ENCODE assay signal across 19 mouse cellular contexts in genomic region chr6:28895726-28896125, GRCm38 (mm10).
A peak's percentile ranks its signal among the peaks of the same experiment; 100 is the strongest.
DNase-seq lines count a peak whose midpoint lies in the region; ATAC-seq and TF ChIP-seq lines count a peak whose summit lies in the region.
"Had no signal": no experiment of that assay in that cellular context is flagged by ENCODE, and none has a peak within 500 bp of the region (broad histone marks: within the 10 kb centered on the region; RNA-seq: fewer than 3 reads in every experiment).

No protein-coding gene starts in this region.

- H3K9ac ChIP-seq in hindbrain, embryonic 14.5 days = no peak overlapping the region
- H3K9ac ChIP-seq: heart, embryonic 15.5 days; hindbrain, embryonic 12.5 days had no signal

- H3K36me3 ChIP-seq in hindbrain, embryonic 10.5 days = peaks cover 4% of the 10 kb centered on the region
- no peaks in the 10 kb centered on the region for H3K36me3 ChIP-seq in hindbrain, embryonic 14.5 days (replicated peaks; ENCODE audit: control insufficient read depth, insufficient read depth)
- H3K36me3 ChIP-seq: hindbrain, embryonic 12.5 days had no signal

- no peaks in the 10 kb centered on the region for H3K9me3 ChIP-seq in hindbrain, embryonic 10.5 days
- H3K9me3 ChIP-seq in hindbrain, embryonic 14.5 days (ENCODE audit: control insufficient read depth, low read length) = no peaks in the 10 kb centered on the region
- H3K9me3 ChIP-seq: heart, embryonic 15.5 days; hindbrain, embryonic 12.5 days had no signal

- no peak overlapping the region for H3K27ac ChIP-seq in gastrocnemius, adult 2 months
- peak overlapping the region; percentile 54; the same call in 1 of the 2 replicates for H3K27ac ChIP-seq in hindbrain, embryonic 10.5 days
- no peak overlapping the region for H3K27ac ChIP-seq in hindbrain, embryonic 14.5 days
- H3K27ac ChIP-seq: heart, embryonic 15.5 days; hindbrain, embryonic 12.5 days; layer of hippocampus, adult 2 months had no signal

- H3K4me2 ChIP-seq in hindbrain, embryonic 14.5 days (replicated peaks) = no peak overlapping the region
- H3K4me2 ChIP-seq: heart, embryonic 15.5 days; hindbrain, embryonic 12.5 days had no signal

- intact Hi-C loops in gastrocnemius, adult 2 months (cut with DNase I) = no loop called here
- intact Hi-C loops in left cerebral cortex, postnatal 4 days (cut with DNase I) = no loop called here

- TF ChIP-seq CTCF in gastrocnemius, adult 2 months (IDR thresholded peaks at IDR 0.05) = no peak

- H3K4me3 ChIP-seq in gastrocnemius, adult 2 months = no peak overlapping the region
- no peak overlapping the region for H3K4me3 ChIP-seq in hindbrain, embryonic 10.5 days
- no peak overlapping the region for H3K4me3 ChIP-seq in hindbrain, embryonic 14.5 days (replicated peaks; ENCODE audit: low read length)
- H3K4me3 ChIP-seq: heart, embryonic 15.5 days; hindbrain, embryonic 12.5 days; layer of hippocampus, adult 2 months had no signal

- H3K4me1 ChIP-seq in hindbrain, embryonic 10.5 days (replicated peaks) = peaks cover 58% of the 10 kb centered on the region
- peaks cover 36% of the 10 kb centered on the region for H3K4me1 ChIP-seq in hindbrain, embryonic 14.5 days (replicated peaks; ENCODE audit: control insufficient read depth, insufficient read depth, low read length)

- no peak for ATAC-seq in hindbrain, embryonic 14.5 days (ENCODE audit: low FRiP score)
- ATAC-seq: inflammation-experienced regulatory T-cells, adult 6 months had no signal

- peak; percentile 55 for DNase-seq in gastrocnemius, adult 2 months
- DNase-seq in gastrocnemius, postnatal 25 days = no peak
- DNase-seq in hindbrain, embryonic 10.5 days (ENCODE audit: low spot score) = peak; percentile 10
- DNase-seq in hindbrain, embryonic 14.5 days (ENCODE audit: low spot score) = no peak
- peak; percentile 79 for DNase-seq in adipocyte (ENCODE audit: low spot score)
- peak; percentile 40 for DNase-seq in forelimb bud, embryonic 11.5 days (ENCODE audit: low read depth, low spot score)
- no peak for DNase-seq in left cerebral cortex, postnatal 4 days
- DNase-seq: cerebellum, adult 9-10 months; gastrocnemius, postnatal 14 days; kidney, adult 2 months; kidney, postnatal 14 days; layer of hippocampus, postnatal 36 days; liver; lung, adult 18-20 months; right cerebral cortex, postnatal 25 days had no signal

- H3K27me3 ChIP-seq in hindbrain, embryonic 10.5 days (ENCODE audit: insufficient read depth, poor library complexity, severe bottlenecking) = no peaks in the 10 kb centered on the region; the same call in 1 of the 2 replicates
- H3K27me3 ChIP-seq in hindbrain, embryonic 14.5 days (ENCODE audit: control insufficient read depth, insufficient read depth, low read length) = no peaks in the 10 kb centered on the region
- H3K27me3 ChIP-seq: heart, embryonic 15.5 days; hindbrain, embryonic 12.5 days had no signal

- 85% methylated on average over 6 of the region's 6 CpGs for WGBS in hindbrain, embryonic 10.5 days
- WGBS in hindbrain, embryonic 14.5 days = 73% methylated on average over 6 of the region's 6 CpGs

Comparison
In these comparisons a context has a peak if more than half of its experiments do, and no peak if none do; other contexts are left out.
1. DNase-seq: peak in gastrocnemius, adult 2 months (single experiment), hindbrain, embryonic 10.5 days (single experiment), adipocyte (single experiment) and forelimb bud, embryonic 11.5 days (single experiment); none in gastrocnemius, postnatal 25 days (single experiment), hindbrain, embryonic 14.5 days (single experiment) and left cerebral cortex, postnatal 4 days (single experiment).